Mouse (Mus musculus) urinary bladder, postnatal 0 days (tissue): ENCODE measurements around the gene Cfap69. TPM values are rescaled to one million over a fixed set of nuclear protein-coding genes. Genes with fewer than 3 reads are reported as not detected.

Experiments used
- polyA plus RNA-seq: library from polyadenylated mRNA; unstranded; fragments of >200 nt; fragmentation: Nextera tagmentation; extraction: Ambion mirVana; gene quantifications from 2 replicates; pipeline ENCODE4 v1.2.1, GENCODE M21; 2015

Cfap69 gene
- polyA plus RNA-seq, result 0.73 and 1.0 TPM in 2 replicates

GRCm38 (mm10) chr5:5663655-5664370, at the start of gene Cfap69:
TSS of gene Cfap69 (minus strand) at chr5:5664239.

GRCm38 (mm10) chr5:5693956-5694653, 30.1 kb upstream of the Cfap69 start, which contains the start of gene Steap2:
TSS of gene Steap2 (minus strand) at chr5:5694578.

GRCm38 (mm10) chr5:5573749-5574317, 90.2 kb downstream of the Cfap69 start, which contains the start of gene Gm8773:
TSS of gene Gm8773 (plus strand) at chr5:5573799.

GRCm38 (mm10) chr5:5559079-5559740, 104.8 kb downstream of the Cfap69 start, which contains the start of gene Gtpbp10:
TSS of gene Gtpbp10 (minus strand) at chr5:5559538.

Other genes with a start within 250 kb of the Cfap69 start
- 9.4 and 9.8 TPM in 2 replicates for gene Cdk14, start 243.9 kb downstream of the Cfap69 start, polyA plus RNA-seq
- not detected in 2 replicates for gene 1700015F17Rik, start 185.1 kb downstream of the Cfap69 start, polyA plus RNA-seq
- gene Cldn12, start 149.3 kb downstream of the Cfap69 start, polyA plus RNA-seq, result 9.0 and 9.6 TPM in 2 replicates
- 9.6 and 14.2 TPM in 2 replicates for gene Gtpbp10, start 104.7 kb downstream of the Cfap69 start, polyA plus RNA-seq
- gene Gm8773, start 90.4 kb downstream of the Cfap69 start, polyA plus RNA-seq, result 8.3 and 12.0 TPM in 2 replicates
- 5.0 and 6.9 TPM in 2 replicates for gene Steap2, start 30.3 kb upstream of the Cfap69 start, polyA plus RNA-seq
- 5.4 and 8.3 TPM in 2 replicates for gene Steap1, start 85.1 kb upstream of the Cfap69 start, polyA plus RNA-seq